Mouse (Mus musculus): ENCODE measurements at regions not wholly inside any gene's neighbourhood (a gene's known extent, or its start where the extent isn't known, plus 50 kb on each side); places are given as distances from the start of the nearest gene placed in this dataset.
A peak's percentile ranks its signal among the peaks of the same experiment; 100 is the strongest.

GRCm38 (mm10) chr16:15052389-15052923 is 146.1 kb downstream of the Efcab1 start:
- Histone ChIP-seq H3K4me3 (peak overlapping the region; percentile 29), H3K4me1 (peaks cover 52% of the 10 kb centered on the region), H3K9me3 (replicated peaks) (no peaks in the 10 kb centered on the region), H3K27ac (peak overlapping the region; percentile 85), H3K27me3 (ENCODE audit: low read depth, poor library complexity, severe bottlenecking) (no peaks in the 10 kb centered on the region), H3K36me3 (no peaks in the 10 kb centered on the region)
- WGBS: 15% methylated on average over 7 of the region's 7 CpGs
- no peak for DNase-seq (ENCODE audit: low spot score)

- peak overlapping the region; percentile 29 for H3K4me3 ChIP-seq
- no peaks in the 10 kb centered on the region for H3K9me3 ChIP-seq (replicated peaks)
- H3K4me1 ChIP-seq: peaks cover 52% of the 10 kb centered on the region
- no peaks in the 10 kb centered on the region for H3K36me3 ChIP-seq
- WGBS: under 1% methylated on average over 16 of the region's 16 CpGs
- H3K27me3 ChIP-seq (ENCODE audit: low read depth, poor library complexity, severe bottlenecking): no peaks in the 10 kb centered on the region
- DNase-seq (ENCODE audit: low spot score): peak; percentile 93
- H3K27ac ChIP-seq: peak overlapping the region; percentile 85
Observed at GRCm38 (mm10) chr16:15052924-15053793, 146.8 kb downstream of the Efcab1 start.

DNA sequence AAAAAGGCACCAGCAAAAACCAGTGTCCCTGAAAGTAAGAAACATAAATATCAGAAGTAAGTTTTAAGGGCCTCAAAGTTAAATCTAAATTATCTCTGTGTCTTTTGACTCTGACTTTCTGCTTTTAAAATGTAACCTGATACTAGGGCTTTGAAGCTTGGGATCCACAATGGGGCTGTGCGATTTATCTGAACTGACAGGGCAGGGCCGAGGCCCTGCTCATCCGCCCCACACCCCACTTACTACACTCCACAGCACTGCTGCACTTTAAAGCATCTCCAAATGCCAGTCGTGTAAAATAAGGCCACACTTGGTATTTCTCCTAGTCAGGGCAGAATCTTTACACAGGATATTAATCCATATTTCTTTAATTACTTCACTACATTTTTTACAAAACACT is 147.4 kb downstream of the Efcab1 start:
- Histone ChIP-seq H3K4me1 (peaks cover 52% of the 10 kb centered on the region), H3K4me3 (peak overlapping the region; percentile 27; the same call in 1 of the 2 replicates), H3K27me3 (ENCODE audit: low read depth, poor library complexity, severe bottlenecking) (no peaks in the 10 kb centered on the region), H3K36me3 (no peaks in the 10 kb centered on the region), H3K9me3 (replicated peaks) (no peaks in the 10 kb centered on the region), H3K27ac (peak overlapping the region; percentile 85)
- 2% methylated on average over 4 of the region's 4 CpGs for WGBS
- peak; percentile 35 for DNase-seq (ENCODE audit: low spot score)

DNA sequence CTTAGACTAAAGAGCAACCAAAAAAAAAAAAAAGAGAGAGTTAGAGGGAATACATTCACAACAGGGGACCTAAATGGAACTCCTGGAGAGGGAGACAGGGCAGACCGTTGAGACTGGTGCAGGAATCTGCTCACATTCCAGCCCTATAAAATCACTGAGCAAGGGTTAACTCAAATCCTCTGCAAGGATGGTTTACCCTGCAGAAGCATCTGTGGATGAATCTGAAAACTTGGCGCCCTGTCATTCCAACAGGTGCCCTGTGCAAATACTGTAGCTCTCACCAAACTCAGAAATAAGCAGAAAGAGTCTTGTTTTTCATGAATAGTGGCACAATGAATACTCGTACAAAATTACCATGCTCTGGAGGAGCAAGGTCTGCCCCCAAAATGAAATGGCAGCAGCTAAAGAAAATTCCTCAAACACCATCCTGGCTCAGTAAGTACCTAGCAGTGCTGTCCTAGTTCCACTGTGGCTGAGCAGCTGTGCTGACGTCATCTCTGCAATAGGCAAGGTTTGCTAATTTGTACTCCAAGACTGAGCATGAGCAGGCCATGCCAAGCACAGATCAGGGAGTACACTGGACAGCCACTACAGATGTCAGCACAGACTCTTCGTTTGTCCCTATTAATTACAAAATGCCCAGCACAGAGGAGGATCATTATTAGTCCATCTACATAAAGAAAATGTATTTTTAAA is 148.0 kb downstream of the Efcab1 start:
- Histone ChIP-seq H3K27ac (peak overlapping the region; percentile 85), H3K36me3 (no peaks in the 10 kb centered on the region), H3K4me1 (peaks cover 52% of the 10 kb centered on the region), H3K9me3 (replicated peaks) (no peaks in the 10 kb centered on the region), H3K27me3 (ENCODE audit: low read depth, poor library complexity, severe bottlenecking) (no peaks in the 10 kb centered on the region), H3K4me3 (no peak overlapping the region)
- WGBS: 27% methylated on average over 5 of the region's 5 CpGs
- DNase-seq (ENCODE audit: low spot score): peak; percentile 33

- peaks cover 51% of the 10 kb centered on the region for H3K4me1 ChIP-seq
- no peak overlapping the region for H3K4me3 ChIP-seq
- H3K27me3 ChIP-seq (ENCODE audit: low read depth, poor library complexity, severe bottlenecking): no peaks in the 10 kb centered on the region
- DNase-seq (ENCODE audit: low spot score): no peak
- H3K27ac ChIP-seq: peak overlapping the region; percentile 50; the same call in 1 of the 2 replicates
- no peaks in the 10 kb centered on the region for H3K36me3 ChIP-seq
- 88% methylated on average over 5 of the region's 5 CpGs for WGBS
- no peaks in the 10 kb centered on the region for H3K9me3 ChIP-seq (replicated peaks)
Observed at GRCm38 (mm10) chr16:15055697-15056096, 149.3 kb downstream of the Efcab1 start.

DNA sequence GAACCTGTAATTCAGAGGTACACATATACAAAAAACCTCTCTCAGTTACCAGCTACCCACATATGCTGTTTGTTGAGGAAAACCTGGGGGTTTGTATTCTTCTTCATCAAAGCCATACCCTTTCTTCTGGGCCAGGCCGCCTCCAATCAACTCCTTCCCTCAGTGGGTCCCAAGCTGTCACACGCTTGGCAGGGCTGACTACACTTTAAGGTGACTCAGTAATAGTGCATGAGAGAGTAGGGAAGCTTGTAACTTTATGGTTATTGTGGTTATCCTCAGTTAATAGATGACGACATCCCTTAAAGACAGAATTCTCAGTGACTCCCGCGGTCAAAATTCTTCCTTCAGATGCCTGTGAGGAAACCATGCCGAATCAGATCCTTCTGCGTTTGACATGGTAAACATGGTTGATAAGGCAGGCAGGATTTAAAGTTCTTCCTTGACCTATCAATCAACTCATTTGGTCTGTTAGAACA is 164.1 kb downstream of the Efcab1 start:
- no peaks in the 10 kb centered on the region for H3K9me3 ChIP-seq (replicated peaks)
- no peaks in the 10 kb centered on the region for H3K27me3 ChIP-seq (ENCODE audit: low read depth, poor library complexity, severe bottlenecking)
- H3K36me3 ChIP-seq: no peaks in the 10 kb centered on the region
- no peak overlapping the region for H3K27ac ChIP-seq
- H3K4me1 ChIP-seq: no peaks in the 10 kb centered on the region
- no peak for DNase-seq (ENCODE audit: low spot score)
- WGBS: 89% methylated on average over 7 of the region's 7 CpGs
- no peak overlapping the region for H3K4me3 ChIP-seq

- no peak overlapping the region for H3K27ac ChIP-seq
- no peaks in the 10 kb centered on the region for H3K4me1 ChIP-seq
- H3K4me3 ChIP-seq: no peak overlapping the region
- no peak for DNase-seq (ENCODE audit: low spot score)
- no peaks in the 10 kb centered on the region for H3K36me3 ChIP-seq
- H3K27me3 ChIP-seq (ENCODE audit: low read depth, poor library complexity, severe bottlenecking): no peaks in the 10 kb centered on the region
- no peaks in the 10 kb centered on the region for H3K9me3 ChIP-seq (replicated peaks)
Observed at GRCm38 (mm10) chr16:15074407-15074806, 168.0 kb downstream of the Efcab1 start.

- WGBS: 33% methylated on average over 3 of the region's 3 CpGs
Observed at GRCm38 (mm10) chr16:15083692-15084091, 177.3 kb downstream of the Efcab1 start.

DNA sequence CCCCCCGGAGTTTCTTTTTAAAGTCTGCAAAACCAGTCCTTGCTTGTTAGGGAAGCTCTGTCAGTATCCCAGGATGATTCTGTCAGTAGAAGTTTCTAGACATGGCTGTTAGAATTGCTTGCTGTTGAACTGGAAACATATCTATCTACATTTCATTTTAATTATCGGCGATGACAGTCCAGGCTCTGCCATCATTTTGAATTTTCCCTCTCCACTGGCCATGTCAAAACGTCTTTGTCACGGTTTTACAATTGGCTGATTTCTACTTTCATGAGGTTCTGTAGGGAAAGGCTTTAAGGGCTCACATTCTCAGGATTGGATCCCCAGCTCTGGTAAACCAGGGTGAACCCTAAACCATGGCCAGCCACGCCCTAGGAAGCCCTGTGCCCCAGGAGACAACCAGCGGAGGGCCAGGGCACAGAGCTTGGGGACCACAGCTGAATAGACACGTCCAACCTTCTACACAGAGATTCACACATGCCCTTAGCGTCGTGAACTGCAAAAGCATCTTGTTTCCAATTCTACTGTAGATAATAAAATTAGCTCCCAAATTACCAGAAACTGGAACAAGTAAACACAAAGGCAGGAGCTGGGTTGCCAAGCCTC is 177.8 kb downstream of the Efcab1 start:
- Histone ChIP-seq H3K4me1 (peaks cover 25% of the 10 kb centered on the region), H3K4me3 (peak overlapping the region; percentile 57), H3K36me3 (no peaks in the 10 kb centered on the region), H3K9me3 (replicated peaks) (no peaks in the 10 kb centered on the region), H3K27ac (peak overlapping the region; percentile 93), H3K27me3 (ENCODE audit: low read depth, poor library complexity, severe bottlenecking) (no peaks in the 10 kb centered on the region)
- no peak for DNase-seq (ENCODE audit: low spot score)
- WGBS: 19% methylated on average over 10 of the region's 10 CpGs

More at GRCm38 (mm10) chr16:15083692-15084091, 177.3 kb downstream of the Efcab1 start:
- Histone ChIP-seq H3K36me3 (no peaks in the 10 kb centered on the region), H3K4me1 (peaks cover 25% of the 10 kb centered on the region), H3K4me3 (peak overlapping the region; percentile 57; the same call in 1 of the 2 replicates), H3K27ac (peak overlapping the region; percentile 93), H3K27me3 (ENCODE audit: low read depth, poor library complexity, severe bottlenecking) (no peaks in the 10 kb centered on the region), H3K9me3 (replicated peaks) (no peaks in the 10 kb centered on the region)
- no peak for DNase-seq (ENCODE audit: low spot score)

DNA sequence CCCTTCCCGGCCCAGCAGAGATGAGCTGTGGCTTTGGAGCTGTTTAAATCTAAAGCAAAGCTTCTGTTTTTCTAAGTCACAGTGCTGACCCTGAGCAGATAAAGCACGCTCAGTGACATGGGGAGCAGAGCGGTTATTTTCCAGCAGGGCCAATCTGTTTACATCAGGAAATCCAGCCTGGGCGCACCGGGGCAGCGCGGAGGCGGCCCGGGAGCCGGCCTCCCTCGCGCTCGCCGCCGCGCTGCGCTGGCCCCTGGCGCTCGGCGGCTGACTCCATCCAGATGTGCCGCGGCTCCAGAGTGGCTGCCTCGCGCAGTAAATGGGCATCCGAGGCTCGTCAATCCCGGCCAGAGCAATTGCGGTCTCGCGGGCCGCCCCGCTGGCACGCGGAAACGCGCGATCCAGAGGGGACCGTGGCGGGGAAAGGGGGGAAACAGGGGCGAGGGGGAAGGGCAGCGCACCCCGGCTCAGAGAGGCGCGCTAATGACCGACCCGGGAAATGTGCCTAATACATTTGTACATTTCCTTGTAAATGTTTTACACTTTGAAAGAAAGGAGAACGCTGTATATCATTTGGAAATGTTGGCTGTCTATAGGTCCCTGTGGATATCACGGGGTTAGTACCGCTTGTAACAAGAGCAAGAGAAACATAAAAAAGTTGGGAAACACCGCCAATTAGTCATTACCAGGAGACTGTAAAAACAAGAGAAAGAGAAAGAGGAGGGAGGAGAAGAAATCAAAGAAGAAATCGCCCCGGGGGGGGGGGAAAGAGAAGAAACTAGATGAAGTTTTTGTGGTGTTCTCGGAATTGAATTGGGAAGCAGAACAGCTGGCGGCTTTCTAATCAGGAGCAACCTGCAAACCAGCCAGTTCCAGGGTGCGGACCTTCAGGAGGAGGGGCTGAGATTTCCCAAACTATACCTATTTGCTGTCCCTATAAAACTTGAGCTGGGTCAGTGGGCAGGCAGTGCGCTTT is 178.6 kb downstream of the Efcab1 start:
- no peaks in the 10 kb centered on the region for H3K27me3 ChIP-seq (ENCODE audit: low read depth, poor library complexity, severe bottlenecking)
- no peaks in the 10 kb centered on the region for H3K9me3 ChIP-seq (replicated peaks)
- peak overlapping the region; percentile 57 for H3K4me3 ChIP-seq
- H3K36me3 ChIP-seq: no peaks in the 10 kb centered on the region
- peak; percentile 87 for DNase-seq (ENCODE audit: low spot score)
- H3K27ac ChIP-seq: peak overlapping the region; percentile 93
- under 1% methylated on average over 56 of the region's 56 CpGs for WGBS
- peaks cover 25% of the 10 kb centered on the region for H3K4me1 ChIP-seq

GRCm38 (mm10) chr16:15086556-15086955 is 180.2 kb downstream of the Efcab1 start:
- DNase-seq (ENCODE audit: low spot score): no peak
- no peaks in the 10 kb centered on the region for H3K9me3 ChIP-seq (replicated peaks)
- no peak overlapping the region for H3K4me3 ChIP-seq
- H3K36me3 ChIP-seq: no peaks in the 10 kb centered on the region
- H3K27ac ChIP-seq: 0 out of 2 replicates have a peak overlapping the region, but pooled peaks have one; percentile 50
- H3K27me3 ChIP-seq (ENCODE audit: low read depth, poor library complexity, severe bottlenecking): no peaks in the 10 kb centered on the region
- WGBS: 85% methylated on average over 4 of the region's 4 CpGs
- H3K4me1 ChIP-seq: peaks cover 27% of the 10 kb centered on the region

DNA sequence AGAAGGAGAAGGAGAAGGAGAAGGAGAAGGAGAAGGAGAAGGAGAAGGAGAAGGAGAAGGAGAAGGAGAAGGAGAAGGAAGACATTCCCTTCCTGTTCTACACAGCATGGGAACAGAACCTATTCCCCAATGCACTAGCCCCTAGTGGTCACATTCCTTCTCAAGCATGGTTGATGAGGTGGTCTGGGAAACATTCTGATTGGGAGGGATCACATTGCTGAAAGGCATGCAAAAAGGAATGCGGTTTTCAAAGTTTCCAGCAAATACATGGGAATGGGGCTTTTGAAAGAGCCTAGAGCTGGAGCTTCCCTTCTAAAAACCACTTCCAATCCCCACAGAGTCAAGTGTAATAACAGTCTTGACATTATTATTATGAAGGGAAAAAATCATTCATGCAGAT is 197.5 kb downstream of the Efcab1 start:
- DNase-seq (ENCODE audit: low spot score): no peak
- no peak overlapping the region for H3K4me3 ChIP-seq
- H3K27ac ChIP-seq: no peak overlapping the region
- H3K27me3 ChIP-seq (ENCODE audit: low read depth, poor library complexity, severe bottlenecking): no peaks in the 10 kb centered on the region
- no peaks in the 10 kb centered on the region for H3K9me3 ChIP-seq (replicated peaks)
- WGBS: 50% methylated on average over 1 of the region's 1 CpGs
- H3K4me1 ChIP-seq: no peaks in the 10 kb centered on the region
- no peaks in the 10 kb centered on the region for H3K36me3 ChIP-seq
